ENCODE assay signal across 11 mouse cellular contexts in the genomic region with DNA sequence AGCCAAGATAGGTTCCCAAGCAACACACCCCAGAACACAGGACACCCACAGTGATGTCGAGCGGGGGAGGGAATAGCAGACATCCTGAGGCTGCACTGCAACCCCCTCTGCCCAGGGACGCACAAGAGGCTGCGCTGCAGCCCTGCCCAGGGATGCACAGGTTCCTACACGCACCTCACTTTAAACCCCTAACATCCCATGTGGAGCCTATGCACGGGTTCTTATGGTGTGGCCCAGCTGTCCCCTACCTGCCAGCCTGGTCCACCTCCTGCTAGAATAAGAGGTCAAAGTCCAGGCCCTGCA. TPM values are rescaled to one million over a fixed set of nuclear protein-coding genes. Genes with fewer than 3 reads are reported as not detected.
DNase-seq lines count a peak whose midpoint lies in the region; ATAC-seq lines count a peak whose summit lies in the region.
"Had no signal": no experiment of that assay in that cellular context is flagged by ENCODE, and none has a peak within 500 bp of the region (broad histone marks: within the 10 kb centered on the region; RNA-seq: fewer than 3 reads in every experiment).

No protein-coding gene starts in this region.

- H3K4me3 ChIP-seq in midbrain, embryonic 10.5 days, result no peak overlapping the region
- H3K4me3 ChIP-seq in midbrain, embryonic 11.5 days (ENCODE audit: low read depth, low read length), result no peak overlapping the region
- H3K4me3 ChIP-seq in intestine, embryonic 14.5 days (ENCODE audit: low read depth, low read length), result no peak overlapping the region
- H3K4me3 ChIP-seq in stomach, embryonic 15.5 days (replicated peaks), result no peak overlapping the region

- no peaks in the 10 kb centered on the region for H3K9me3 ChIP-seq in midbrain, embryonic 10.5 days (replicated peaks)
- H3K9me3 ChIP-seq in midbrain, embryonic 11.5 days (ENCODE audit: control insufficient read depth, low read length), result no peaks in the 10 kb centered on the region
- no peaks in the 10 kb centered on the region for H3K9me3 ChIP-seq in intestine, embryonic 14.5 days (ENCODE audit: control insufficient read depth, low read length)
- H3K9me3 ChIP-seq in stomach, embryonic 15.5 days, result no peaks in the 10 kb centered on the region

- 0 out of 2 replicates have a peak overlapping the region, but pooled peaks have one; percentile 19 for H3K27ac ChIP-seq in midbrain, embryonic 10.5 days (replicated peaks)
- H3K27ac ChIP-seq in midbrain, embryonic 11.5 days (ENCODE audit: low read depth, low read length), result no peak overlapping the region
- no peak overlapping the region for H3K27ac ChIP-seq in intestine, embryonic 14.5 days (ENCODE audit: low read depth)
- H3K27ac ChIP-seq in stomach, embryonic 15.5 days, result no peak overlapping the region

- ATAC-seq in frontal cortex, adult (ENCODE audit: low TSS enrichment), result peak; percentile 38; the same call in 1 of the 2 replicates
- ATAC-seq in midbrain, embryonic 11.5 days (ENCODE audit: low FRiP score), result no peak
- ATAC-seq in intestine, embryonic 14.5 days (replicated peaks; ENCODE audit: low FRiP score, low TSS enrichment, low read depth), result peak; percentile 46; the same call in 1 of the 2 replicates
- no peak for ATAC-seq in stomach, embryonic 15.5 days (ENCODE audit: insufficient read depth, low FRiP score, low read depth)
- ATAC-seq: liver, postnatal 0 days had no signal

- peaks cover 60% of the 10 kb centered on the region for H3K36me3 ChIP-seq in midbrain, embryonic 10.5 days
- peaks cover 7% of the 10 kb centered on the region for H3K36me3 ChIP-seq in midbrain, embryonic 11.5 days (ENCODE audit: control insufficient read depth, insufficient read depth, low read length)
- peaks cover 16% of the 10 kb centered on the region; the same call in 1 of the 2 replicates for H3K36me3 ChIP-seq in intestine, embryonic 14.5 days (ENCODE audit: control insufficient read depth, insufficient read depth, low read length)
- H3K36me3 ChIP-seq in stomach, embryonic 15.5 days, result peaks cover 6% of the 10 kb centered on the region; the same call in 1 of the 2 replicates

- H3K27me3 ChIP-seq in midbrain, embryonic 10.5 days (ENCODE audit: low read depth, poor library complexity, severe bottlenecking), result no peaks in the 10 kb centered on the region
- no peaks in the 10 kb centered on the region for H3K27me3 ChIP-seq in midbrain, embryonic 11.5 days (ENCODE audit: control insufficient read depth, insufficient read depth, low read length)
- H3K27me3 ChIP-seq in intestine, embryonic 14.5 days (replicated peaks; ENCODE audit: control insufficient read depth, insufficient read depth, low read length), result no peaks in the 10 kb centered on the region
- no peaks in the 10 kb centered on the region for H3K27me3 ChIP-seq in stomach, embryonic 15.5 days (replicated peaks)

- 79% methylated on average over 6 of the region's 6 CpGs for WGBS in midbrain, embryonic 10.5 days
- WGBS in midbrain, embryonic 11.5 days, result 75% methylated on average over 6 of the region's 6 CpGs
- 67% methylated on average over 6 of the region's 6 CpGs for WGBS in intestine, embryonic 14.5 days
- whole genome bisulfite sequencing in stomach, embryonic 15.5 days, result 72% methylated on average over 6 of the region's 6 CpGs

- no peak overlapping the region for H3K9ac ChIP-seq in midbrain, embryonic 11.5 days (ENCODE audit: low read length)
- no peak overlapping the region for H3K9ac ChIP-seq in intestine, embryonic 14.5 days (ENCODE audit: low read length)
- no peak overlapping the region for H3K9ac ChIP-seq in stomach, embryonic 15.5 days
- H3K9ac ChIP-seq: liver, postnatal 0 days had no signal

- no peak overlapping the region for H3K4me2 ChIP-seq in midbrain, embryonic 11.5 days
- 0 out of 2 replicates have a peak overlapping the region, but pooled peaks have one; percentile 15 for H3K4me2 ChIP-seq in intestine, embryonic 14.5 days (ENCODE audit: low read length)
- peak overlapping the region; percentile 17; the same call in 1 of the 2 replicates for H3K4me2 ChIP-seq in stomach, embryonic 15.5 days

- H3K4me1 ChIP-seq in midbrain, embryonic 10.5 days, result peaks cover 74% of the 10 kb centered on the region
- peaks cover 25% of the 10 kb centered on the region for H3K4me1 ChIP-seq in midbrain, embryonic 11.5 days (ENCODE audit: control insufficient read depth, insufficient read depth, low read length)
- H3K4me1 ChIP-seq in intestine, embryonic 14.5 days (replicated peaks; ENCODE audit: control insufficient read depth, insufficient read depth, low read length), result peaks cover 62% of the 10 kb centered on the region
- H3K4me1 ChIP-seq in stomach, embryonic 15.5 days, result peaks cover 71% of the 10 kb centered on the region

- no peak for DNase-seq in frontal cortex, adult 2 months (ENCODE audit: extremely low spot score in 1 of 2, low spot score in 1 of 2)
- peak; percentile 10 for DNase-seq in midbrain, embryonic 10.5 days (ENCODE audit: low spot score)
- no peak for DNase-seq in midbrain, embryonic 11.5 days (ENCODE audit: low spot score, missing footprints)
- DNase-seq in intestine, embryonic 14.5 days (ENCODE audit: low spot score), result no peak
- DNase-seq in spleen, adult 18-20 months, result no peak
- DNase-seq in adrenal gland, postnatal 4 days (ENCODE audit: low spot score in 2 of 2), result no peak
- DNase-seq: adrenal gland, postnatal 10 days; heart, postnatal 4 days; liver, postnatal 0 days had no signal

RNA-seq across cellular contexts. Expression of a gene that starts 8.7 kb away (rescaled TPM):
- 76.4 and 78.3 TPM in 2 replicates for polyA plus RNA-seq in frontal cortex, adult 2 months (2012; rRNA removed)
- 8.9 and 10.1 TPM in 2 replicates for polyA plus RNA-seq in midbrain, embryonic 10.5 days (2016; fragmentation: Nextera tagmentation; extraction: Ambion mirVana)
- 12.7 and 13.6 TPM in 2 replicates for polyA plus RNA-seq in midbrain, embryonic 11.5 days (2014; fragmentation: Nextera tagmentation; extraction: Ambion mirVana)
- 24.4 and 25.3 TPM in 2 replicates for polyA plus RNA-seq in intestine, embryonic 14.5 days (2014; fragmentation: Nextera tagmentation; extraction: Ambion mirVana)
- polyA plus RNA-seq in stomach, embryonic 15.5 days (2015; fragmentation: Nextera tagmentation; extraction: Ambion mirVana), result 16.2 and 16.6 TPM in 2 replicates
- total RNA-seq in adrenal gland, postnatal 4 days (2021), result 100 to 1,000 TPM; 106 to 111 TPM

RNA-seq across cellular contexts. Expression of a gene that starts 35.9 kb away (rescaled TPM):
- polyA plus RNA-seq in frontal cortex, adult 2 months (2012; rRNA removed), result 41.0 and 42.9 TPM in 2 replicates
- 118 and 120 TPM in 2 replicates for polyA plus RNA-seq in midbrain, embryonic 10.5 days (2016; fragmentation: Nextera tagmentation; extraction: Ambion mirVana)
- 101 and 110 TPM in 2 replicates for polyA plus RNA-seq in midbrain, embryonic 11.5 days (2014; fragmentation: Nextera tagmentation; extraction: Ambion mirVana)
- polyA plus RNA-seq in intestine, embryonic 14.5 days (2014; fragmentation: Nextera tagmentation; extraction: Ambion mirVana), result 74.6 and 81.2 TPM in 2 replicates
- 64.5 and 65.8 TPM in 2 replicates for polyA plus RNA-seq in stomach, embryonic 15.5 days (2015; fragmentation: Nextera tagmentation; extraction: Ambion mirVana)
- total RNA-seq in adrenal gland, postnatal 4 days (2021), result 10 to 100 TPM; 54.9 to 56.3 TPM

Comparison
In these comparisons a context has a peak if more than half of its experiments do, and no peak if none do; other contexts are left out.
1. ATAC-seq: peak in frontal cortex, adult (single experiment) and intestine, embryonic 14.5 days (single experiment); none in midbrain, embryonic 11.5 days (single experiment) and stomach, embryonic 15.5 days (single experiment).